Mouse (Mus musculus) heart, embryonic 10.5 days (tissue): ENCODE data around the gene Tmem212. TPM values are rescaled to one million over a fixed set of nuclear protein-coding genes. Genes with fewer than 3 reads are reported as not detected.

Experiments
- DNase-seq: peaks from one replicate; pipeline ENCODE4 v3.0.0-alpha.2; 2017; ENCODE audit warnings: low spot score
- H3K27ac ChIP-seq: fragments of 300-500 bp; sonication (generic); 2 replicates; pipeline ENCODE4 v1.5.1; 2016; ENCODE audit warnings: mild to moderate bottlenecking
- H3K27me3 ChIP-seq: fragments of 300-500 bp; sonication (generic); 2 replicates; pipeline ENCODE4 v1.6.1; 2016; ENCODE audit warnings: mild to moderate bottlenecking; ENCODE audit not compliant: poor library complexity, insufficient read depth, severe bottlenecking
- H3K36me3 ChIP-seq: fragments of 300-500 bp; sonication (generic); 2 replicates; pipeline ENCODE4 v1.6.1; 2016; ENCODE audit warnings: mild to moderate bottlenecking, moderate library complexity
- H3K4me1 ChIP-seq: fragments of 300-500 bp; sonication (generic); 2 replicates; pipeline ENCODE4 v1.6.1; 2016; ENCODE audit warnings: mild to moderate bottlenecking
- H3K4me3 ChIP-seq: fragments of 300-500 bp; sonication (generic); 2 replicates; pipeline ENCODE4 v1.5.1; 2016; ENCODE audit warnings: mild to moderate bottlenecking, moderate library complexity
- H3K9me3 ChIP-seq: fragments of 300-500 bp; sonication (generic); 2 replicates; pipeline ENCODE4 v1.6.1; 2016; ENCODE audit warnings: mild to moderate bottlenecking, moderate library complexity
- WGBS: fragments of 180-500 bp; shearing (Covaris S2); methylation state at CpG from one replicate; pipeline ENCODE4 v1.1.7; 2016; 5-methylcytosine and 5-hydroxymethylcytosine counted together
- polyA plus RNA-seq: library from polyadenylated mRNA; unstranded; fragments of >200 nt; fragmentation: Nextera tagmentation; extraction: Ambion mirVana; gene quantifications from 2 replicates; pipeline ENCODE4 v1.2.1, GENCODE M21; 2016

Tmem212 gene
- polyA plus RNA-seq, 1 experiment from 2014 or later: not detected

DNA sequence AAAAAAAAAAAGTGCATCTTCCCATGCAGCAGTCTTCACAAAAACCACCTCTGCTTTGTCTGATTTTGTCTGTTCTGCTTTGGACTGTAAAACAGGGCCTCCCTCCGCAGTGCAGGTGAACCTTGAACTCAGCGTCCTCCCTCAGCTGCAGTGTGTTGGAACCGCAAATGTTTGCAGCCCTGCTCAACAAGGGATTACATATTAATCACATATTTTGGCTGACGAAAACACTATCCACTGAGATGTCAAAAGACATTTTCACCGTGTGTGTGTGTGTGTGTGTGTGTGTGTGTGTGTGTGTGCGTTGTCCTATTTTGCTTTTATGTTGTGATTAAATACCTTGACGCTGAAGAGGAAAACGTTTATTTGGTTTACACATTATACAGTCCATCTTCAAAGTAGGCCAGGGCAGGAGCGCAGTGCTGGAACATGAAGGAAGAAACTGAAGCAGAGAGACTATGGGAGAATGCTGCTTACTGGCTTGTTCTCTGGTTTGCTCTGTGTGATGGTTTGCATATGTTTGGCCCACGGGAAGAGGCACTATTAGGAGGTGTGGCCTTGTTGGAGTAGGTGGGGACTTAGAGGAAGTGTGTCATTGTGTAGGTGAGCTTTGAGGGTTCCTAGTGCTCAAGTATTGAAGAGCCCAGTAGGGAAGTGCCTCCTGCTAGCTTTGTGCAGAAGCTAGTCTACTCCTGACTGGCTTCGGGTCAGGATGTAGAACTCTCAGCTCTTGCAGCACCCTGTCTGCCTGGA, 25.3 kb upstream of the Tmem212 start:
- no peaks in the 10 kb centered on the region for H3K27me3 ChIP-seq
- H3K27ac ChIP-seq: no peak overlapping the region
- peaks cover 7% of the 10 kb centered on the region for H3K9me3 ChIP-seq
- H3K4me1 ChIP-seq: no peaks in the 10 kb centered on the region
- no peak overlapping the region for H3K4me3 ChIP-seq
- no peak for DNase-seq
- WGBS: 89% methylated on average over 11 of the region's 11 CpGs
- H3K36me3 ChIP-seq: 0 out of 2 replicates have a peak, but pooled peaks cover 4% of the 10 kb centered on the region

DNA sequence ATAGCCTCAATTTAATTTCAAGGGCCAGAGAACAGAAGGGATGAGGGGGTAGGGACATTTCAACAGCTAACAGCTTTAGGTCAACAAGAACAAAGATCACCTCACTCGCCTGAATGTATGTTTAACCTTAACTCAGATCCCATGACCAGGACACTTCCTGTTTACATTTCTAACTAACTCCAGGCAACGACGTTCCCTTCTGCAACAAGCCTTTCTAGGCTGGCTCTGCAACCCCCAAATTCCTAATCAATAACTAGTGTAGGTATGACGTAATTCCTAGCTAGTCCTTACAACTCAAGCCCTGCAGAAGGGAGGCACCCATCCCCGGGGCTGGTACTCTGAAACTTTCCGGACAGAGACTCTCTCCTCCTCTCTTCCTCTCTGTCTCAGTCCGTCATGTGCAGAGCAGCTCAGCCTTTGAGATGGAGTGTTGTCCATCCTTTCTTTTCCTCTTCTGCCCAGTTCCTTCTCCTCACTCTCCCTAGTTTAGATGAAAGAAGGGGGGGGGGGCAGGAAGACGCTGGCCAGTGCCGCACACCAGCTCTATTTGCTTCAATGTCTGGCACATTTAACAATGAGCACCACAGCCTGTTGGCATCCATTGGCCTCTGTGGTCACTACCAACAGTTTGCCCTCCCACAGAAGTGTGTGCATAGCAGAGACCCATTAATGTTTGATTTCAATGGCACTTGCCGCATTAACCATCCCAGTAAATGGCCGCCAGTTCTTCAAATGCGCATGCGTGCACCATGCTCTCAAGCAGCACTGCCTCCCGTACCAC, 22.7 kb upstream of the Tmem212 start:
- H3K27me3 ChIP-seq: no peaks in the 10 kb centered on the region
- DNase-seq: peak; percentile 68
- 0 out of 2 replicates have a peak, but pooled peaks cover 4% of the 10 kb centered on the region for H3K36me3 ChIP-seq
- H3K9me3 ChIP-seq: peaks cover 7% of the 10 kb centered on the region
- 86% methylated on average over 14 of the region's 14 CpGs for WGBS
- H3K4me1 ChIP-seq: no peaks in the 10 kb centered on the region
- H3K27ac ChIP-seq: no peak overlapping the region
- no peak overlapping the region for H3K4me3 ChIP-seq

DNA sequence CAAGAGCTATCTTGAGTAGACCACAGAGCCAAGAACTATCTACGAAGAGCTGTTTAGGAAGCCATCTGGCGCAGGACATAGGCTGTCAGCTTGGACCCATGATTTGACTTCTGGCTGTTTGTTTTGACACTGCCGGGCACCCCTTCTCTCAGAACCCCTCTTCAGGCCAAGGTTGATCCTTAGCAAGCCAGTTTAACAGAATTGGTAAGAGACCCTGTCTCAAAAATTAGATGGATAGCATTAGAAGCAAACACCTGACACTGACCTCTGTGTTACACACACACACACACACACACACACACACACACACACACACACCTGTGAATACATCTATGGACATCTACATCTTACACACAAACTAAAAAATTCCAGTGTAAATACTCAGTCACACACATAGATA, 12.8 kb upstream of the Tmem212 start:
- H3K36me3 ChIP-seq: 0 out of 2 replicates have a peak, but pooled peaks cover 3% of the 10 kb centered on the region
- no peak overlapping the region for H3K4me3 ChIP-seq
- WGBS: 87% methylated on average over 3 of the region's 3 CpGs
- no peaks in the 10 kb centered on the region; the same call in 1 of the 2 replicates for H3K9me3 ChIP-seq
- H3K27me3 ChIP-seq: no peaks in the 10 kb centered on the region
- H3K27ac ChIP-seq: no peak overlapping the region
- peak; percentile 36 for DNase-seq
- H3K4me1 ChIP-seq: peaks cover 25% of the 10 kb centered on the region

DNA sequence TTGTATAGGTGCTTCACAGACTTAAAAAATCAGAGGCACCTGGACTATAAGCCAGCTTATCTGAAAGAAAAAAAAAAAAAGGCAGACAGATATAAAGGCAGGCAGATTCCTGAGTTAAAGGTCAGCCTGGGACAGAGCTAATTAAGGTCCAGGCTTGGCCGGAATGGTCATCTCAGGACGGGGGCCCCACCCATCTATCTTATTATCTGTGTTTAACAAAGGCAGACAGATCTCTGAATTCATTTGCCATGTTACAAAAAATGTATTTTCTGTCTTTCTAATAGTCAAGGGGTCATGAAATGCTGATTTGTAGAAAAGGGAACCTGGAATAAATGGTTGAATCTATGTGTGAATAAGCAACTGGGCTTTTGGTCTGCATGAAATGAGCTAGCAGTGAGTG, 12.1 kb upstream of the Tmem212 start:
- no peaks in the 10 kb centered on the region for H3K27me3 ChIP-seq
- 81% methylated on average over 2 of the region's 2 CpGs for WGBS
- no peak overlapping the region for H3K4me3 ChIP-seq
- H3K4me1 ChIP-seq: peaks cover 25% of the 10 kb centered on the region
- 0 out of 2 replicates have a peak, but pooled peaks cover 3% of the 10 kb centered on the region for H3K36me3 ChIP-seq
- no peaks in the 10 kb centered on the region; the same call in 1 of the 2 replicates for H3K9me3 ChIP-seq
- H3K27ac ChIP-seq: no peak overlapping the region
- DNase-seq: no peak

DNA sequence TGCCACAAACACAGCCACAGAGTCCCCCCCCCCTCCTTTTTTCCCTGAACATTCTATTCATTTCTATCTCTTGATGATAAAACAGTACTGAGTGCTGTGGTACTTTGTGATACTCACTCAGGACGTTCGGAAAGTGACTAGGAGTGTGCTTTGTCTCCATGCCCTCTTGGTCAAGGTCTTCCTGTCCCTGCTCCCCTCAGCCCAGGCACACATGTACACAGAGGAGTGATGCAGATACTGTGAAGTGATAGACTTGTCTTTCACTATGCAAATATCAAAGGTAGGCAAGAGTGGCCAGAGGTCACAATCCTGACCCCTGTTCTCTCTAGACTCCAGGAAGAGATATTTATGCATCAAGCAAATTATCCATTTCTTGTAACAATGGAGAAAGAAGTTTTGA, 11.1 kb upstream of the Tmem212 start:
- DNase-seq: peak; percentile 53
- 54% methylated on average over 2 of the region's 2 CpGs for WGBS
- Histone ChIP-seq H3K4me1 (peaks cover 25% of the 10 kb centered on the region), H3K36me3 (0 out of 2 replicates have a peak, but pooled peaks cover 3% of the 10 kb centered on the region), H3K27ac (no peak overlapping the region), H3K4me3 (no peak overlapping the region), H3K27me3 (no peaks in the 10 kb centered on the region), H3K9me3 (no peaks in the 10 kb centered on the region; the same call in 1 of the 2 replicates)

DNA sequence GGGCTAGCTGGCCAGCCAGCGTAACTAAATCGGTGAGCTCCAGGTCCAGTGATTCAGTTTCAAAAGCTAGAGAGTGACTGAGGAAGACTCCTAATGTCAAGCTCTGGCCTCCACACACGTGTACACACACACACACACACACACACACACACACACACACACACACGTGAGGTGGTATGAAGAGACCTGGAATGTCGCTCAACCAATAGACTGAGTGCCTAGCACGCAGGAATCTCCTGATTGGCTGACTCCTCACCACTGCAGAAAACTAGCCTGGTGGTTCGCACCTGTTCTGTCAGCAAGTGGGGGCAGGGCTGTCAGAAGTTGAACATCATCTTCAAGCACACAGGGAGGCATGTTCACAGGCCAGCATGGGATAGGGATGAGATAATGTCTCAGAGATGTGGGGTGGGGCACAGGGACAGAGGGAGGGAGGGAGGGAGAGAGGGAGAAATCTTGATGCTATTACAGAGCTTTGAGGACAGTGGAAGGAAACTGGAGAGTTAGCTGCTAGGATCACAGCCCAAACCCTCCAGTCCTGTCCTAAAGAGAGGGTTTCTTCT, 10.6 kb upstream of the Tmem212 start:
- H3K27ac ChIP-seq: no peak overlapping the region
- peak; percentile 39 for DNase-seq
- H3K4me3 ChIP-seq: no peak overlapping the region
- H3K4me1 ChIP-seq: peaks cover 25% of the 10 kb centered on the region
- no peaks in the 10 kb centered on the region for H3K27me3 ChIP-seq
- H3K36me3 ChIP-seq: 0 out of 2 replicates have a peak, but pooled peaks cover 3% of the 10 kb centered on the region
- H3K9me3 ChIP-seq: no peaks in the 10 kb centered on the region; the same call in 1 of the 2 replicates
- WGBS: 76% methylated on average over 7 of the region's 7 CpGs

DNA sequence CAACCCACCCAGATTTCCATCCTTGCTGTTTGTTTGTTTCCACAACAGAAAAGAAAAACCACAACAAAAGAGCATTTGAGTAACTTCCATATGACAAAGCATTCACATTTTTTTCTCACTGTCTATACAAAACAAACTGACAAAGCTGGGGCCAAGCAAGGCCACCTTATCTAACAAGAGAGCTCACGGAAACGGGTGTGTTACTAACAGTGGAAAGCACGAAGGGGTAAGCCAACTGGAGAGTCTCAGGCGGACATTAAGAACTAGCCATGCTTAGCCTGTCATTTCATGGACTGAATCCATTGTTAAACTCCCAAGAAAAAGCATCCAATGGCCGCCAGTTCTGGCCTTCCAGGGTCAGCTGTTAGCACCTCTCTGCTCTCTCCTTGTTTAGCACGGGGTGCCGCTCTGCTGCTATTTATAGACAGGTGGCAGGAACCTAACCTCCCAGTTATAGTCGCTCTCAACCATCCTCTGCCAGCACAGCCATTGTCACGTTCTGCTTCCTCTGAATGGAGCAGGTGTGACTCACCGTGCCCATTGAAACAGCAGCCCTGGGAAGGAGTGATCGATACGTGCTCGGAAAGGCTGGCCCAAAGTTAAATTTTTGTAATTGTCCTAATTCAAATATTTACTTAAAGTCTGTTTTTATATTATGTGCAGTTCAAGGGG, 8.6 kb upstream of the Tmem212 start:
- Histone ChIP-seq H3K27me3 (no peaks in the 10 kb centered on the region), H3K4me3 (no peak overlapping the region; the same call in 1 of the 2 replicates), H3K36me3 (no peaks in the 10 kb centered on the region), H3K27ac (peak overlapping the region; percentile 84), H3K4me1 (peaks cover 26% of the 10 kb centered on the region), H3K9me3 (no peaks in the 10 kb centered on the region)
- 24% methylated on average over 13 of the region's 13 CpGs for WGBS
- peak; percentile 81 for DNase-seq

DNA sequence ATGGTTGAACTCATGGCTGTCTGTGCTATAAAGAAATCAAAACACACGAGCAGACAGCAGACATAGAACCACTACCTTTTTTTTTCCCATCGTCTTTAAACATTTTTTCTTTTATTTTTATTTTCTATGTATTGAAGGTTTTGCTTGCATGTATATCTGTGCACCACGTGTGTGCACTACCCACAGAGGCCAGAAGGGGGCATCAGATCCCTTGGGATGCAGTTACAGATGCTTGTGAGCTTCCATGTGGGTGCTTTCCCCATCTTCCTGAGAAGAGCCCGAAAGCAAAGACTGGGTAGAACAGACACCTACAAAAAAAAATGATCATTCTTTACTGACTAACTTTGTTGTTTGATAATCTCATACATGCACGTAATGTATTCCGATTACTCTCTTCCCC, 5.7 kb upstream of the Tmem212 start:
- no peak overlapping the region for H3K4me3 ChIP-seq
- no peak overlapping the region for H3K27ac ChIP-seq
- H3K36me3 ChIP-seq: no peaks in the 10 kb centered on the region
- H3K9me3 ChIP-seq: no peaks in the 10 kb centered on the region
- H3K27me3 ChIP-seq: no peaks in the 10 kb centered on the region
- H3K4me1 ChIP-seq: peaks cover 43% of the 10 kb centered on the region
- WGBS: 89% methylated on average over 6 of the region's 6 CpGs
- DNase-seq: no peak

DNA sequence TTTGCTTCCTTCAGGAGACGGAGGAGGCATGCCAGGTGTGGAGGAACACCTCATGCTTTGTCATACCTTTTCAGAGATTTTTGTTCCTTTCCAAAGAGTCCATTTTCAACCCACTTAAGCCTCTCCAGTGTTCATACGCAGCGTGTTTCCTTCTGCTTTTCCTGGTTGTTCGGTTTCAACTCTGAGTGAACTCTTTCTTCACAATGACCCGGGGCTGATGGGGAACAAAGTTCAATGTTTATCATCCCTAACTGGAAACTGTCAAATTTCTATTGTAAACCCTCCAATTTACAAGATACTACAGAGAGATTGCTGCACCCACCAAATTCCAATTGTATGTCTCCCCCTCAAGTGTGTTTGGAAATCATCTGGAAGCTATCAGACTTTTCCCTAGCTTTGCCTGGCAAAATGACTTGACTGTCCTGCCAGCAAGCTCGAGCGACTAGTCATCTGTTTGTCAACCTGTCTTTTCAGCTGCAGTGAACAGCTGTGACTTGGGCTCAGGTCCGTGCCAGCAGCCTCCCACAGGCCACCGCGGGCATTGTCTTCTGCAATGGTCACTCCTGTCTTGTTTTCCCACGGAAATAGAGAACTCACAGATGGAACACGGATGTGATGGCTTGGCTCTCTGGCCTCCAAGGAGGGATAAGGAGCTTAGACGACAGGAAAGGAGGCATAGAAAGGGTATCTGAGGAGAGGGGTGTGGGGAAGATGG, 3.0 kb upstream of the Tmem212 start:
- H3K4me3 ChIP-seq: no peak overlapping the region
- no peaks in the 10 kb centered on the region for H3K9me3 ChIP-seq
- 60% methylated on average over 13 of the region's 13 CpGs for WGBS
- H3K36me3 ChIP-seq: no peaks in the 10 kb centered on the region
- peaks cover 20% of the 10 kb centered on the region for H3K4me1 ChIP-seq
- no peak for DNase-seq
- no peaks in the 10 kb centered on the region for H3K27me3 ChIP-seq
- peak overlapping the region; percentile 82 for H3K27ac ChIP-seq

DNA sequence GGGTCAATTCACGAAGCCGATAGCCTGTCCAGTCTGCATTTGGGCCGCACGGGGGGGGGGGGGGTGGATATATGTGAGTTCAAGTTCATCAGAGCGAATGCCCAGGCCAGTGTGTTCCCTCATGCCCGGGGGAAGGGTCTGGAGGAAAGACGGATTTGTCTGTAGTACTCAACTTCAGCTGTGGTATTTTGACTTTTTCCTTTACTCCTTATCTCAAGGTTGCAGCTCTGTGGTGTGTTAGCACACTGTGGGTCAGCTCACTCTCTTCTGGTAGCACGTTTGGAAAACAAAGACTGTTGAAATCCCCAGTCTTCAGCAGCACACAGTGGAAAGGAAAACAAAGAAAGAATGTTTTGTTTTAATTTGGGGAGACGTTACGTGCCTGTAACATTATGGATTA, 2.0 kb upstream of the Tmem212 start:
- H3K4me3 ChIP-seq: no peak overlapping the region
- no peak for DNase-seq
- H3K9me3 ChIP-seq: no peaks in the 10 kb centered on the region
- no peaks in the 10 kb centered on the region for H3K27me3 ChIP-seq
- peak overlapping the region; percentile 82; the same call in 1 of the 2 replicates for H3K27ac ChIP-seq
- WGBS: 43% methylated on average over 10 of the region's 10 CpGs
- H3K4me1 ChIP-seq: peaks cover 20% of the 10 kb centered on the region
- no peaks in the 10 kb centered on the region for H3K36me3 ChIP-seq

DNA sequence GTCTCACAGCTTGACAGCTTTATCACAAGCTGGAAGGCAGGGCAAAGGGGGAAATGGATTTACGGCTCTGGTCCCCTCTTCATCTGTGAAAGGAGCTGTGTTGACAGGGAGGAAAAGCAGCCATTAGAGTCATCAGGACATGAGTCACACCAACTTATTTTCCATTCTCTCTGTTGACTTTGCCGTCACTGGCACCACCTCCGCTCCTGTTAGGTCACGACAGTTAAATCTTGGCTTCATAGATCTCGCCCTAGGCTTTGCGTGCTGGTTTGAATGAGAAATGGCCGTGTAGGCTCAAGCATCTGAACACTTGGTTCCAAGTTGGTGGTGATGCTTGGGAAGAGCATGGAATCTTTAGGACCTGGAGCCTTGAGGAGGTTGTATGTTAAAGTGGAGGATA, 9.6 kb downstream of the Tmem212 start:
- Histone ChIP-seq H3K4me3 (no peak overlapping the region), H3K4me1 (peaks cover 22% of the 10 kb centered on the region), H3K27me3 (no peaks in the 10 kb centered on the region), H3K9me3 (no peaks in the 10 kb centered on the region), H3K36me3 (no peaks in the 10 kb centered on the region), H3K27ac (peak overlapping the region; percentile 67)
- peak; percentile 79 for DNase-seq
- WGBS: 40% methylated on average over 7 of the region's 7 CpGs

DNA sequence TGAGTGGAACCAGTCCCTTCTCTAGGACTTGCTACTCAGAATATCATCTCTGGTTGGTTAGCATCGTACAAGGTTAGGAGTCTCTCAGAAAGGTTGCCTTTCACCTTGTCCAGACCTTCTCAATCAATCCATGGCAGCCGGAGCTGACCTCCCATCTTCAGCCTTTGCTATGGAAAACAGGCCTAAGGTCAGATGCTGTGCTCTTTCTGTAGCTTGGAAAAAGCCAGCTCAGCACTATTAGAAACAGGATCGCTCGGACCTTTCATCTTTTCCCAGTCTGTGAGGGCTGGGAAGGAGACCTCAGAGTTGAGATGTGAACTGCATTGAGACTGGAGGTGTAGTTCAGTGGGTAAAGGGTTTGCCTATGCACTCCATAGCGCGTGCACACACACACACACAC, 10.6 kb downstream of the Tmem212 start:
- H3K4me1 ChIP-seq: peaks cover 22% of the 10 kb centered on the region
- DNase-seq: no peak
- no peaks in the 10 kb centered on the region for H3K27me3 ChIP-seq
- H3K36me3 ChIP-seq: no peaks in the 10 kb centered on the region
- WGBS: 78% methylated on average over 6 of the region's 6 CpGs
- H3K4me3 ChIP-seq: no peak overlapping the region
- H3K27ac ChIP-seq: no peak overlapping the region
- H3K9me3 ChIP-seq: no peaks in the 10 kb centered on the region
